Mouse (Mus musculus): ENCODE results near the gene Arhgap45. TPM values are rescaled to one million over a fixed set of nuclear protein-coding genes. Genes with fewer than 3 reads are reported as not detected.

The Arhgap45 gene
- polyA plus RNA-seq, 1 experiment from 2014 or later = 1.4 TPM

DNA sequence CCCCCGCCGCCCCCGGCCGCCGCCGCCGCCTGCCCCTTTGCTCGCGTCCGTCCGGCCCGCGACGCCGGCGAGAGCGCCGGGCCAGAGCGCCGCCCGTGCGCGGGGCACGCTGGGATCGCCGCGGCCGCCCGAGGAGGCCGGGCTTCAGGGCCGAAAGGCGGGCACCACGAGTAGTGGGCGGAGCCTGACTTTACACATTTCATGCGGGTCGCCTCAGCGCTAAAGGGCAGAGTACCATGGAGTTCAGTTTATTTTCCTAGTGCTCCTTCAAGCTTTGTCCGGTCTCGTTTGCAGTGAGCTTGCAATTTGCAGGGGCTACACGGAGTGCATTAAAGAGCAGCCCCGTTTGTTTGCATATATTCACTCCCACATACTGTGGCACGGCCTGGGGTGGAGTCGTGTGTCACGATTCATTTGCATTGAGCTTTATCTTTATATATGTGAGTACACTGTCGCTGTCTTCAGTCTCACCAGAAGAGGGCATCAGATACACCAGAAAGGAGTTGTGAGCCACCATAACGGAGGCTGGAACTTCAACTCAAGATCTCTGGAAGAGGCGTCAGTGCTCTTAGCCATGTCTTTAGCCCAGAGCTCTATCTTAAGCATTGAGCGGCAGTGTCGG, 32.1 kb upstream of the Arhgap45 start, which contains the start of gene Tmem259:
TSS of gene Tmem259 (minus strand) at position 136 of the 622 bp plus-strand sequence.
- ATAC-seq (ENCODE audit: low FRiP score, low TSS enrichment) (peak; percentile 81), DNase-seq (peak; percentile 95)
- H3K27ac ChIP-seq (replicated peaks; ENCODE audit: low read depth, low read length) = peak within 1 kb of the TSS; percentile 92
- H3K4me2 ChIP-seq (ENCODE audit: low read length) = peak within 1 kb of the TSS; percentile 88
- WGBS = under 1% methylated on average over 48 of the region's 49 CpGs
- H3K9ac ChIP-seq (replicated peaks; ENCODE audit: low read length) = peak within 1 kb of the TSS; percentile 80
- H3K4me1 ChIP-seq (ENCODE audit: control insufficient read depth, insufficient read depth, low read length) = peaks cover 18% of the 10 kb centered on the region
- peaks cover 23% of the 10 kb centered on the region for H3K27me3 ChIP-seq (ENCODE audit: control insufficient read depth, insufficient read depth, low read length)
- H3K36me3 ChIP-seq (ENCODE audit: control insufficient read depth, insufficient read depth, low read length) = peaks cover 2% of the 10 kb centered on the region
- H3K9me3 ChIP-seq (ENCODE audit: control insufficient read depth, low read length) = no peaks in the 10 kb centered on the region
- H3K4me3 ChIP-seq (replicated peaks; ENCODE audit: low read depth, low read length) = peak within 1 kb of the TSS; percentile 63

DNA sequence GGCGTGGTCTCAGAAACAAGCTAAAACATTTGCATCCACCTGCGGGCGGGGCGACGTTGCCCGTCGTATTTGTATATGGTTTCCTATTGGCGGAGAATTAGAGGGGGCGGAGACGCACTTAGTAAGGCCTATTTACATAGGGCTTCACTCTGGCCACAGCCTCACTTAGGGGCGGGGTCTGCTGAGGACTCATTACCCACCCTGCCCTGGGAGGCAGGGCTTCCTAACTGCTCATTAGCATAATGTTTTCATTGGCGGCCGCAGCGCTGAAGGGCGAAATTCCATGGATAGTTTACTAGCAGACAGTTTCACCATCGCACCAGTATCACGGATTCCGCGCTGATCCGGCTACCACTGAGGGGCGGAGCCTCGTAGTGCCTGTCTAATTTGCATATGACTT, 31.6 kb upstream of the Arhgap45 start:
- under 1% methylated on average over 22 of the region's 22 CpGs for WGBS
- peak overlapping the region; percentile 80 for H3K9ac ChIP-seq (replicated peaks; ENCODE audit: low read length)
- H3K4me3 ChIP-seq (replicated peaks; ENCODE audit: low read depth, low read length) = peak overlapping the region; percentile 63
- ATAC-seq (ENCODE audit: low FRiP score, low TSS enrichment) (peak; percentile 94), DNase-seq (peak; percentile 97)
- H3K4me1 ChIP-seq (ENCODE audit: control insufficient read depth, insufficient read depth, low read length) = peaks cover 18% of the 10 kb centered on the region
- no peaks in the 10 kb centered on the region for H3K36me3 ChIP-seq (ENCODE audit: control insufficient read depth, insufficient read depth, low read length)
- peaks cover 29% of the 10 kb centered on the region for H3K27me3 ChIP-seq (ENCODE audit: control insufficient read depth, insufficient read depth, low read length)
- H3K27ac ChIP-seq (replicated peaks; ENCODE audit: low read depth, low read length) = peak overlapping the region; percentile 92
- H3K9me3 ChIP-seq (ENCODE audit: control insufficient read depth, low read length) = no peaks in the 10 kb centered on the region
- H3K4me2 ChIP-seq (ENCODE audit: low read length) = peak overlapping the region; percentile 88

GRCm38 (mm10) chr10:79985334-79986231, 30.9 kb upstream of the Arhgap45 start:
- Histone ChIP-seq H3K9ac (replicated peaks; ENCODE audit: low read length) (peak overlapping the region; percentile 80), H3K27ac (replicated peaks; ENCODE audit: low read depth, low read length) (peak overlapping the region; percentile 92), H3K27me3 (ENCODE audit: control insufficient read depth, insufficient read depth, low read length) (peaks cover 33% of the 10 kb centered on the region), H3K4me2 (ENCODE audit: low read length) (peak overlapping the region; percentile 88), H3K9me3 (ENCODE audit: control insufficient read depth, low read length) (no peaks in the 10 kb centered on the region), H3K4me3 (replicated peaks; ENCODE audit: low read depth, low read length) (peak overlapping the region; percentile 63), H3K36me3 (ENCODE audit: control insufficient read depth, insufficient read depth, low read length) (no peaks in the 10 kb centered on the region), H3K4me1 (ENCODE audit: control insufficient read depth, insufficient read depth, low read length) (peaks cover 18% of the 10 kb centered on the region)
- WGBS = 4% methylated on average over 35 of the region's 35 CpGs
- ATAC-seq (ENCODE audit: low FRiP score, low TSS enrichment) = no peak
- peak; percentile 77 for DNase-seq

DNA sequence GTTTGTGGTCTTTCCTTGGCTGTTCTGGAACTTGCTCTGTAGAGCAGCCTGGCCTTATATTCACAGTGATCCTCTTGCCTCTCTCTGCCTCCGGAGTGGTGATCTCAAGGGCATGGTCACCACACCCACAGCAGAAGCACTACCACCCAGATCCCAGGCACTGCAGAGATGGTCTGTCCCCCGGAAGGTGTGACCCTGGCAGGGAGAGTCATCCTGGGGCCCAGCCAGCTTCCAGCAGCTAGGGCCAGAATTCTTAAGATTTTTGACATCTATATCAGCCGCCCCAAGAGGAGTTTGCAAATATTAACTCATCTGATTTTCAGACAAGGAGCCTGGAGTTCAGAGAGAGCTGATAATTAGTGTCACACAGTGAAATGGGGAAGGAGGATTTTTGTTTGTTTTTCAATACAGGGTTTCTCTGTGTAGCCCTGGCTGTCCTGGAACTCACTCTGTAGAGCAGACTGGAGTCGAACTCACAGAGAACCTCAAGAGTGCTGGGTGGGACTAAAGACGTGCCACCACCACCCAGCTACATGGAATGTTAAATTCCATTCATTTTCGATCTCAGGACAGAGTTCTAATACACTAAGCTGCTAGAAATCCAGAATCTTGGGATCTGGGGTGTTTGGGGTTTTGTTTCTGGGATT, 30.1 kb upstream of the Arhgap45 start:
- Histone ChIP-seq H3K9ac (replicated peaks; ENCODE audit: low read length) (peak overlapping the region; percentile 80; the same call in 1 of the 2 replicates), H3K9me3 (ENCODE audit: control insufficient read depth, low read length) (no peaks in the 10 kb centered on the region; the same call in 1 of the 2 replicates), H3K4me2 (ENCODE audit: low read length) (peak overlapping the region; percentile 88), H3K27me3 (ENCODE audit: control insufficient read depth, insufficient read depth, low read length) (peaks cover 38% of the 10 kb centered on the region), H3K4me1 (ENCODE audit: control insufficient read depth, insufficient read depth, low read length) (peaks cover 18% of the 10 kb centered on the region), H3K27ac (replicated peaks; ENCODE audit: low read depth, low read length) (peak overlapping the region; percentile 92), H3K36me3 (ENCODE audit: control insufficient read depth, insufficient read depth, low read length) (no peaks in the 10 kb centered on the region), H3K4me3 (replicated peaks; ENCODE audit: low read depth, low read length) (peak overlapping the region; percentile 63)
- no peak for DNase-seq
- 43% methylated on average over 6 of the region's 6 CpGs for WGBS
- no peak for ATAC-seq (ENCODE audit: low FRiP score, low TSS enrichment)

- peak overlapping the region; percentile 2; the same call in 1 of the 2 replicates for H3K4me2 ChIP-seq (ENCODE audit: low read length)
- H3K27ac ChIP-seq (replicated peaks; ENCODE audit: low read depth, low read length) = no peak overlapping the region
- peak; percentile 84 for DNase-seq
- WGBS = 3% methylated on average over 11 of the region's 11 CpGs
- H3K9me3 ChIP-seq (ENCODE audit: control insufficient read depth, low read length) = peaks cover 3% of the 10 kb centered on the region; the same call in 1 of the 2 replicates
- no peak overlapping the region for H3K4me3 ChIP-seq (replicated peaks; ENCODE audit: low read depth, low read length)
- H3K36me3 ChIP-seq (ENCODE audit: control insufficient read depth, insufficient read depth, low read length) = no peaks in the 10 kb centered on the region
- ATAC-seq (ENCODE audit: low FRiP score, low TSS enrichment) = no peak
- peaks cover 38% of the 10 kb centered on the region for H3K27me3 ChIP-seq (ENCODE audit: control insufficient read depth, insufficient read depth, low read length)
- no peak overlapping the region for H3K9ac ChIP-seq (replicated peaks; ENCODE audit: low read length)
- peaks cover 18% of the 10 kb centered on the region for H3K4me1 ChIP-seq (ENCODE audit: control insufficient read depth, insufficient read depth, low read length)
These were observed 29.5 kb upstream of the Arhgap45 start for GRCm38 (mm10) chr10:79986963-79987362.

DNA sequence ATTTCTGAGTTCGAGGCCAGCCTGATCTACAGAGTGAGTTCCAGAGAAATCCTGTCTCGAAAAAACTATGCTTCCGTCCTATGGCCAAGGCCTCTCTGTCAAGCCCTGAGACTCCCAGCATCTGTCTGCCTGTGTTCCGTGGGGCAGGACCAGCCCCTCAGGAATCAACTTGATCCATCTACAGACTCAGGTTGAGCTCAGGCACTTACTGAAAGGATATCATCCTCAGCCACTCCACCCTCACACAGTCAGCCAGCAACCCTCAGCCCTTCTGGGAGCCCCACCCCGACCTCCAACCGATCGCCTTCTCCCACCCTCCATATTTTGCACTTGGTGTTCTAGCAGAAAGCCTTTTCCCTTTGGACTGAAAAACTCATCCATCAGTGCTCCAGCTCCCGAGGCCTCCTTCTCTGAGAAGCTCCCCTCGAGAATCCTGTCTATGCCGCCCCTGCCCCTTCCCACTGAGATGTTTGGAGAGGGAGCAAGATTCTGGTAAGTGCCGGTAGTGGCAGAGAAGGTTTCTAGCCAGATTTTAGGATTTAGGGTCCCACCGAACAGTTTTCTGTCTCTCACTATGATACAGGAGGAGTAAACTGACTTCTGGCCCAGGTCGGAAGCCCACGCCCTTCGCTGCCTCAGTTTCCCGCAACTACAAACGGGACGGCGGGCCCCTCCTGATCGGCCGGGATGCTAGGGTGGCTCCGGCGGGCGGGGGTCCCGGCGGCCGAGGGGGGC, 28.5 kb upstream of the Arhgap45 start:
- Histone ChIP-seq H3K36me3 (ENCODE audit: control insufficient read depth, insufficient read depth, low read length) (no peaks in the 10 kb centered on the region), H3K27ac (replicated peaks; ENCODE audit: low read depth, low read length) (no peak overlapping the region), H3K27me3 (ENCODE audit: control insufficient read depth, insufficient read depth, low read length) (peaks cover 38% of the 10 kb centered on the region), H3K4me1 (ENCODE audit: control insufficient read depth, insufficient read depth, low read length) (peaks cover 12% of the 10 kb centered on the region), H3K4me3 (replicated peaks; ENCODE audit: low read depth, low read length) (peak overlapping the region; percentile 32), H3K9me3 (ENCODE audit: control insufficient read depth, low read length) (peaks cover 3% of the 10 kb centered on the region; the same call in 1 of the 2 replicates), H3K4me2 (ENCODE audit: low read length) (peak overlapping the region; percentile 46), H3K9ac (replicated peaks; ENCODE audit: low read length) (no peak overlapping the region; the same call in 1 of the 2 replicates)
- DNase-seq (no peak), ATAC-seq (ENCODE audit: low FRiP score, low TSS enrichment) (no peak)
- WGBS = 14% methylated on average over 27 of the region's 27 CpGs

- no peak within 1 kb of the TSS for H3K27ac ChIP-seq (replicated peaks; ENCODE audit: low read depth, low read length)
- WGBS = 1% methylated on average over 59 of the region's 59 CpGs
- H3K9me3 ChIP-seq (ENCODE audit: control insufficient read depth, low read length) = peaks cover 3% of the 10 kb centered on the region; the same call in 1 of the 2 replicates
- H3K27me3 ChIP-seq (ENCODE audit: control insufficient read depth, insufficient read depth, low read length) = peaks cover 38% of the 10 kb centered on the region
- H3K36me3 ChIP-seq (ENCODE audit: control insufficient read depth, insufficient read depth, low read length) = no peaks in the 10 kb centered on the region
- peaks cover 5% of the 10 kb centered on the region; the same call in 1 of the 2 replicates for H3K4me1 ChIP-seq (ENCODE audit: control insufficient read depth, insufficient read depth, low read length)
- peak within 1 kb of the TSS; percentile 32 for H3K4me3 ChIP-seq (replicated peaks; ENCODE audit: low read depth, low read length)
- ATAC-seq (ENCODE audit: low FRiP score, low TSS enrichment) (no peak), DNase-seq (no peak)
- no peak within 1 kb of the TSS; the same call in 1 of the 2 replicates for H3K9ac ChIP-seq (replicated peaks; ENCODE audit: low read length)
- H3K4me2 ChIP-seq (ENCODE audit: low read length) = peak within 1 kb of the TSS; percentile 46
These were observed 27.8 kb upstream of the Arhgap45 start, which contains the start of gene Cnn2 for GRCm38 (mm10) chr10:79988506-79989271. Gene Cnn2, plus strand, starts transcription at chr10:79988584.
